Mouse (Mus musculus) liver, embryonic 15.5 days (tissue): ENCODE data around the gene Kmt2b. TPM values are rescaled to one million over a fixed set of nuclear protein-coding genes. Genes with fewer than 3 reads are reported as not detected.

Experiments used
- ATAC-seq: fragments of 200-750 bp; cut with Nextera tagmentation; 2 replicates; pipeline ENCODE4 v1.8.0; 2017; ENCODE audit warnings: moderate number of reproducible peaks, mild to moderate bottlenecking, moderate library complexity; ENCODE audit not compliant: insufficient read depth
- H3K27ac ChIP-seq: fragments of 300-500 bp; sonication (generic); replicated peaks from 2 replicates; pipeline ENCODE4 v1.5.1; 2015; ENCODE audit warnings: mild to moderate bottlenecking, inconsistent platforms
- H3K27me3 ChIP-seq: fragments of 300-500 bp; sonication (generic); 2 replicates; pipeline ENCODE4 v1.6.1; 2015; ENCODE audit warnings: mild to moderate bottlenecking, inconsistent platforms
- H3K36me3 ChIP-seq: fragments of 300-500 bp; sonication (generic); replicated peaks from 2 replicates; pipeline ENCODE4 v1.6.1; 2015; ENCODE audit warnings: moderate library complexity, mild to moderate bottlenecking, inconsistent platforms
- H3K4me1 ChIP-seq: fragments of 300-500 bp; sonication (generic); replicated peaks from 2 replicates; pipeline ENCODE4 v1.6.1; 2015; ENCODE audit warnings: inconsistent platforms
- H3K4me2 ChIP-seq: fragments of 300-500 bp; sonication (generic); 2 replicates; pipeline ENCODE4 v1.6.1; 2015; ENCODE audit warnings: moderate library complexity, mild to moderate bottlenecking, inconsistent platforms
- H3K4me3 ChIP-seq: fragments of 300-500 bp; sonication (generic); replicated peaks from 2 replicates; pipeline ENCODE4 v1.5.1; 2015; ENCODE audit warnings: mild to moderate bottlenecking, inconsistent platforms
- H3K9ac ChIP-seq: fragments of 300-500 bp; sonication (generic); 2 replicates; pipeline ENCODE4 v1.6.1; 2015; ENCODE audit warnings: moderate library complexity, mild to moderate bottlenecking, inconsistent platforms
- H3K9me3 ChIP-seq: fragments of 300-500 bp; sonication (generic); replicated peaks from 2 replicates; pipeline ENCODE4 v1.6.1; 2016; ENCODE audit warnings: inconsistent platforms
- WGBS: fragments of 180-500 bp; shearing (Covaris S2); methylation state at CpG from one replicate; pipeline ENCODE4 v1.1.7; 2015; ENCODE audit warnings: mixed read lengths; ENCODE audit not compliant: insufficient replicate concordance; 5-methylcytosine and 5-hydroxymethylcytosine counted together
- polyA plus RNA-seq: library from polyadenylated mRNA; unstranded; fragments of >200 nt; fragmentation: Nextera tagmentation; extraction: Ambion mirVana; gene quantifications from 2 replicates; pipeline ENCODE4 v1.2.1, GENCODE M21; 2015

Gene Kmt2b
- polyA plus RNA-seq, 1 experiment from 2014 or later: 2.4 TPM

- Histone ChIP-seq H3K27me3 (peaks cover 7% of the 10 kb centered on the region; the same call in 1 of the 2 replicates), H3K9ac (peak overlapping the region; percentile 79), H3K4me1 (peaks cover 41% of the 10 kb centered on the region), H3K27ac (peak overlapping the region; percentile 85), H3K36me3 (peaks cover 26% of the 10 kb centered on the region), H3K9me3 (no peaks in the 10 kb centered on the region), H3K4me2 (peak overlapping the region; percentile 99), H3K4me3 (peak overlapping the region; percentile 84)
- 17% methylated on average over 26 of the region's 26 CpGs for WGBS
- ATAC-seq: no peak
Observed at GRCm38 (mm10) chr7:30533941-30534632, 54.4 kb downstream of the Kmt2b start.

- H3K27ac ChIP-seq: no peak overlapping the region
- H3K4me3 ChIP-seq: no peak overlapping the region
- H3K36me3 ChIP-seq: peaks cover 38% of the 10 kb centered on the region
- H3K9me3 ChIP-seq: no peaks in the 10 kb centered on the region
- H3K4me1 ChIP-seq: peaks cover 41% of the 10 kb centered on the region
- 69% methylated on average over 8 of the region's 8 CpGs for WGBS
- H3K4me2 ChIP-seq: no peak overlapping the region
- no peak for ATAC-seq
- H3K27me3 ChIP-seq: peaks cover 7% of the 10 kb centered on the region; the same call in 1 of the 2 replicates
- H3K9ac ChIP-seq: no peak overlapping the region
Observed at GRCm38 (mm10) chr7:30532931-30533330, 55.6 kb downstream of the Kmt2b start.

GRCm38 (mm10) chr7:30531291-30531815, 57.2 kb downstream of the Kmt2b start:
- Histone ChIP-seq H3K9ac (no peak overlapping the region), H3K4me1 (peaks cover 41% of the 10 kb centered on the region), H3K4me3 (no peak overlapping the region), H3K36me3 (peaks cover 50% of the 10 kb centered on the region), H3K9me3 (no peaks in the 10 kb centered on the region), H3K27ac (no peak overlapping the region), H3K27me3 (peaks cover 7% of the 10 kb centered on the region; the same call in 1 of the 2 replicates), H3K4me2 (no peak overlapping the region)
- WGBS: 79% methylated on average over 9 of the region's 9 CpGs
- no peak for ATAC-seq

GRCm38 (mm10) chr7:30526981-30527380, 61.5 kb downstream of the Kmt2b start:
- no peak for ATAC-seq
- Histone ChIP-seq H3K9ac (no peak overlapping the region), H3K4me1 (peaks cover 4% of the 10 kb centered on the region; the same call in 1 of the 2 replicates), H3K4me2 (no peak overlapping the region), H3K4me3 (no peak overlapping the region), H3K27me3 (no peaks in the 10 kb centered on the region), H3K36me3 (peaks cover 65% of the 10 kb centered on the region), H3K27ac (no peak overlapping the region), H3K9me3 (no peaks in the 10 kb centered on the region)
- WGBS: 76% methylated on average over 14 of the region's 14 CpGs

- Histone ChIP-seq H3K9ac (no peak overlapping the region), H3K9me3 (no peaks in the 10 kb centered on the region), H3K4me1 (no peaks in the 10 kb centered on the region), H3K36me3 (peaks cover 61% of the 10 kb centered on the region), H3K27me3 (no peaks in the 10 kb centered on the region), H3K4me2 (no peak overlapping the region), H3K4me3 (no peak overlapping the region), H3K27ac (no peak overlapping the region)
- 67% methylated on average over 17 of the region's 17 CpGs for WGBS
- ATAC-seq: no peak
Observed at GRCm38 (mm10) chr7:30526399-30526798, 62.1 kb downstream of the Kmt2b start.

GRCm38 (mm10) chr7:30525954-30526353, 62.6 kb downstream of the Kmt2b start:
- H3K9me3 ChIP-seq: no peaks in the 10 kb centered on the region
- WGBS: 56% methylated on average over 10 of the region's 10 CpGs
- H3K9ac ChIP-seq: no peak overlapping the region
- no peak overlapping the region for H3K4me2 ChIP-seq
- H3K4me3 ChIP-seq: no peak overlapping the region
- peaks cover 61% of the 10 kb centered on the region for H3K36me3 ChIP-seq
- no peak overlapping the region for H3K27ac ChIP-seq
- ATAC-seq: no peak
- H3K27me3 ChIP-seq: no peaks in the 10 kb centered on the region
- no peaks in the 10 kb centered on the region for H3K4me1 ChIP-seq

- Histone ChIP-seq H3K4me1 (no peaks in the 10 kb centered on the region), H3K9ac (no peak overlapping the region), H3K9me3 (no peaks in the 10 kb centered on the region), H3K36me3 (peaks cover 48% of the 10 kb centered on the region), H3K27ac (no peak overlapping the region), H3K4me2 (no peak overlapping the region), H3K4me3 (no peak overlapping the region), H3K27me3 (no peaks in the 10 kb centered on the region)
- no peak for ATAC-seq
- WGBS: 74% methylated on average over 6 of the region's 6 CpGs
Observed at GRCm38 (mm10) chr7:30524487-30524886, 64.0 kb downstream of the Kmt2b start.

GRCm38 (mm10) chr7:30522871-30523270, 65.7 kb downstream of the Kmt2b start:
- H3K4me3 ChIP-seq: no peak overlapping the region
- H3K4me2 ChIP-seq: no peak overlapping the region
- WGBS: 78% methylated on average over 10 of the region's 10 CpGs
- H3K27me3 ChIP-seq: no peaks in the 10 kb centered on the region
- no peaks in the 10 kb centered on the region for H3K4me1 ChIP-seq
- no peaks in the 10 kb centered on the region for H3K9me3 ChIP-seq
- peaks cover 32% of the 10 kb centered on the region for H3K36me3 ChIP-seq
- H3K9ac ChIP-seq: no peak overlapping the region
- H3K27ac ChIP-seq: no peak overlapping the region
- no peak for ATAC-seq

- H3K4me3 ChIP-seq: no peak overlapping the region
- H3K9ac ChIP-seq: no peak overlapping the region
- no peaks in the 10 kb centered on the region for H3K9me3 ChIP-seq
- H3K36me3 ChIP-seq: peaks cover 15% of the 10 kb centered on the region; the same call in 1 of the 2 replicates
- 70% methylated on average over 5 of the region's 5 CpGs for WGBS
- no peaks in the 10 kb centered on the region for H3K27me3 ChIP-seq
- H3K4me1 ChIP-seq: no peaks in the 10 kb centered on the region
- no peak for ATAC-seq
- H3K4me2 ChIP-seq: no peak overlapping the region
- H3K27ac ChIP-seq: no peak overlapping the region
Observed at GRCm38 (mm10) chr7:30520856-30521255, 67.7 kb downstream of the Kmt2b start.

GRCm38 (mm10) chr7:30520396-30520795, 68.1 kb downstream of the Kmt2b start:
- no peaks in the 10 kb centered on the region for H3K9me3 ChIP-seq
- 62% methylated on average over 4 of the region's 4 CpGs for WGBS
- no peak overlapping the region for H3K4me2 ChIP-seq
- no peak for ATAC-seq
- no peaks in the 10 kb centered on the region for H3K4me1 ChIP-seq
- no peaks in the 10 kb centered on the region for H3K27me3 ChIP-seq
- H3K9ac ChIP-seq: no peak overlapping the region
- peaks cover 11% of the 10 kb centered on the region; the same call in 1 of the 2 replicates for H3K36me3 ChIP-seq
- no peak overlapping the region for H3K4me3 ChIP-seq
- H3K27ac ChIP-seq: no peak overlapping the region
